Mouse (Mus musculus): Measurements from ENCODE around the gene AW011738. TPM values are rescaled to one million over a fixed set of nuclear protein-coding genes. Genes with fewer than 3 reads are reported as not detected.

Gene AW011738
- polyA plus RNA-seq, 1 experiment, result 0.06 TPM

GRCm38 (mm10) chr4:156200623-156201475 is 2.3 kb upstream of the AW011738 start, which contains the start of gene Isg15:
Gene Isg15, minus strand, starts transcription at chr4:156200818.
- Histone ChIP-seq H3K27me3 (ENCODE audit: control insufficient read depth, insufficient read depth, low read length) (no peaks in the 10 kb centered on the region), H3K27ac (ENCODE audit: control insufficient read depth, insufficient read depth, low read depth, low read length) (no peak within 1 kb of the TSS; the same call in 1 of the 2 replicates), H3K36me3 (ENCODE audit: control insufficient read depth, insufficient read depth, low read length) (no peaks in the 10 kb centered on the region), H3K4me1 (ENCODE audit: control insufficient read depth, insufficient read depth, low read length) (peaks cover 7% of the 10 kb centered on the region), H3K4me3 (ENCODE audit: control insufficient read depth, low read depth, low read length) (no peak within 1 kb of the TSS)
- TF ChIP-seq CTCF (IDR thresholded peaks at IDR 0.05; ENCODE audit: control insufficient read depth, insufficient read depth, insufficient replicate concordance, low read depth, low read length), result no peak
- no peak for TF ChIP-seq POLR2A (IDR thresholded peaks at IDR 0.05; ENCODE audit: control insufficient read depth, low read depth, low read length)

GRCm38 (mm10) chr4:156202462-156202893 is 626 bp upstream of the AW011738 start:
- Histone ChIP-seq H3K4me3 (ENCODE audit: control insufficient read depth, low read depth, low read length) (no peak overlapping the region), H3K4me1 (ENCODE audit: control insufficient read depth, insufficient read depth, low read length) (peaks cover 7% of the 10 kb centered on the region), H3K27ac (ENCODE audit: control insufficient read depth, insufficient read depth, low read depth, low read length) (no peak overlapping the region), H3K36me3 (ENCODE audit: control insufficient read depth, insufficient read depth, low read length) (no peaks in the 10 kb centered on the region), H3K27me3 (ENCODE audit: control insufficient read depth, insufficient read depth, low read length) (no peaks in the 10 kb centered on the region)
- no peak for TF ChIP-seq POLR2A (IDR thresholded peaks at IDR 0.05; ENCODE audit: control insufficient read depth, low read depth, low read length)

- no peak overlapping the region for H3K27ac ChIP-seq (ENCODE audit: control insufficient read depth, insufficient read depth, low read depth, low read length)
- H3K4me3 ChIP-seq (ENCODE audit: control insufficient read depth, low read depth, low read length), result peak overlapping the region; percentile 38
- peaks cover 3% of the 10 kb centered on the region for H3K4me1 ChIP-seq (ENCODE audit: control insufficient read depth, insufficient read depth, low read length)
- H3K27me3 ChIP-seq (ENCODE audit: control insufficient read depth, insufficient read depth, low read length), result no peaks in the 10 kb centered on the region
- H3K36me3 ChIP-seq (ENCODE audit: control insufficient read depth, insufficient read depth, low read length), result no peaks in the 10 kb centered on the region
- TF ChIP-seq POLR2A (IDR thresholded peaks at IDR 0.05; ENCODE audit: control insufficient read depth, low read depth, low read length), result no peak
- no peak for TF ChIP-seq CTCF (IDR thresholded peaks at IDR 0.05; ENCODE audit: control insufficient read depth, insufficient read depth, insufficient replicate concordance, low read depth, low read length)
These were observed 468 bp downstream of the AW011738 start for GRCm38 (mm10) chr4:156203413-156204131.

GRCm38 (mm10) chr4:156208872-156209271 is 5.8 kb downstream of the AW011738 start:
- Histone ChIP-seq H3K27ac (ENCODE audit: control insufficient read depth, insufficient read depth, low read depth, low read length) (no peak overlapping the region), H3K27me3 (ENCODE audit: control insufficient read depth, insufficient read depth, low read length) (no peaks in the 10 kb centered on the region)
- TF ChIP-seq CTCF (IDR thresholded peaks at IDR 0.05; ENCODE audit: control insufficient read depth, insufficient read depth, insufficient replicate concordance, low read depth, low read length) (no peak), POLR2A (IDR thresholded peaks at IDR 0.05; ENCODE audit: control insufficient read depth, low read depth, low read length) (no peak)

GRCm38 (mm10) chr4:156209963-156210635 is 7.0 kb downstream of the AW011738 start:
- no peaks in the 10 kb centered on the region for H3K36me3 ChIP-seq (ENCODE audit: control insufficient read depth, insufficient read depth, low read length)
- no peak overlapping the region for H3K4me3 ChIP-seq (ENCODE audit: control insufficient read depth, low read depth, low read length)
- no peaks in the 10 kb centered on the region for H3K4me1 ChIP-seq (ENCODE audit: control insufficient read depth, insufficient read depth, low read length)
- H3K27me3 ChIP-seq (ENCODE audit: control insufficient read depth, insufficient read depth, low read length), result no peaks in the 10 kb centered on the region
- TF ChIP-seq CTCF (IDR thresholded peaks at IDR 0.05; ENCODE audit: control insufficient read depth, insufficient read depth, insufficient replicate concordance, low read depth, low read length) (no peak), POLR2A (IDR thresholded peaks at IDR 0.05; ENCODE audit: control insufficient read depth, low read depth, low read length) (no peak)
- no peak overlapping the region for H3K27ac ChIP-seq (ENCODE audit: control insufficient read depth, insufficient read depth, low read depth, low read length)

More at GRCm38 (mm10) chr4:156208872-156209271, 5.8 kb downstream of the AW011738 start:
- peaks cover 2% of the 10 kb centered on the region; the same call in 1 of the 2 replicates for H3K4me1 ChIP-seq (ENCODE audit: control insufficient read depth, insufficient read depth, low read length)
- H3K36me3 ChIP-seq (ENCODE audit: control insufficient read depth, insufficient read depth, low read length), result no peaks in the 10 kb centered on the region
- H3K4me3 ChIP-seq (ENCODE audit: control insufficient read depth, low read depth, low read length), result no peak overlapping the region

- Histone ChIP-seq H3K4me1 (ENCODE audit: control insufficient read depth, insufficient read depth, low read length) (no peaks in the 10 kb centered on the region), H3K36me3 (ENCODE audit: control insufficient read depth, insufficient read depth, low read length) (no peaks in the 10 kb centered on the region), H3K27ac (ENCODE audit: control insufficient read depth, insufficient read depth, low read depth, low read length) (no peak overlapping the region), H3K27me3 (ENCODE audit: control insufficient read depth, insufficient read depth, low read length) (no peaks in the 10 kb centered on the region), H3K4me3 (ENCODE audit: control insufficient read depth, low read depth, low read length) (no peak overlapping the region)
- no peak for TF ChIP-seq CTCF (IDR thresholded peaks at IDR 0.05; ENCODE audit: control insufficient read depth, insufficient read depth, insufficient replicate concordance, low read depth, low read length)
- TF ChIP-seq POLR2A (IDR thresholded peaks at IDR 0.05; ENCODE audit: control insufficient read depth, low read depth, low read length), result no peak
These were observed 10.0 kb downstream of the AW011738 start for GRCm38 (mm10) chr4:156213134-156213533.

GRCm38 (mm10) chr4:156215649-156216048 is 12.5 kb downstream of the AW011738 start, which contains the start of gene Perm1:
Gene Perm1, plus strand, starts transcription at chr4:156215868.
- Histone ChIP-seq H3K4me1 (ENCODE audit: control insufficient read depth, insufficient read depth, low read length) (no peaks in the 10 kb centered on the region), H3K27ac (ENCODE audit: control insufficient read depth, insufficient read depth, low read depth, low read length) (no peak within 1 kb of the TSS), H3K36me3 (ENCODE audit: control insufficient read depth, insufficient read depth, low read length) (no peaks in the 10 kb centered on the region), H3K4me3 (ENCODE audit: control insufficient read depth, low read depth, low read length) (no peak within 1 kb of the TSS), H3K27me3 (ENCODE audit: control insufficient read depth, insufficient read depth, low read length) (no peaks in the 10 kb centered on the region)
- no peak for TF ChIP-seq CTCF (IDR thresholded peaks at IDR 0.05; ENCODE audit: control insufficient read depth, insufficient read depth, insufficient replicate concordance, low read depth, low read length)
- no peak for TF ChIP-seq POLR2A (IDR thresholded peaks at IDR 0.05; ENCODE audit: control insufficient read depth, low read depth, low read length)

All from testis, adult 2 months (tissue).